Mouse (Mus musculus): ENCODE data around the gene Sult4a1. TPM values are rescaled to one million over a fixed set of nuclear protein-coding genes. Genes with fewer than 3 reads are reported as not detected.

The Sult4a1 gene
- polyA plus RNA-seq, 1 experiment from 2014 or later: 0.98 TPM

DNA sequence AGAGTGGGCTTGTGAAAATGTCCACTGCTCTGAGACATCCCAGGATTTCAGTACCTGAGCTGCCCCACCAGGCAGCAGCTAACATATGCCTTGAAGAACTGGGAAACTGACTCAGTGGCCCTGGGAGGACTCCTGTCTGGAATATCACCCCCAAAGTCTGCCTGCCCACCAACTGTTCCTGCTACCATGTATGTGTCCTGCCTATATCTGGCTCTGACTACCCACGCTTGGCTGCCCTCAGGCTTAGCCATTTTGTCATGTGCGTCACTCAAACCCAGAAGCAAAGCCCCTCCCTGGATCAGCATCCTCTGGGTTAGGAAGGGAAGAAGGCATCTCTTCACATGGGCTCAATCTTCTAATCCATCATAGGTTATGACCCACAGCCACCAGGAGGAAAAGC is 26.0 kb downstream of the Sult4a1 start:
- no peaks in the 10 kb centered on the region for H3K36me3 ChIP-seq (ENCODE audit: control insufficient read depth, insufficient read depth, low read length)
- peaks cover 2% of the 10 kb centered on the region; the same call in 1 of the 2 replicates for H3K27me3 ChIP-seq (ENCODE audit: control insufficient read depth, insufficient read depth, low read depth, low read length)
- 78% methylated on average over 2 of the region's 2 CpGs for WGBS
- no peak overlapping the region for H3K9ac ChIP-seq (ENCODE audit: low read length)
- H3K4me1 ChIP-seq (replicated peaks; ENCODE audit: control insufficient read depth, insufficient read depth, low read length): peaks cover 2% of the 10 kb centered on the region; the same call in 1 of the 2 replicates
- H3K27ac ChIP-seq (ENCODE audit: low read length): no peak overlapping the region
- no peak overlapping the region for H3K4me3 ChIP-seq (ENCODE audit: low read length)
- no peaks in the 10 kb centered on the region for H3K9me3 ChIP-seq (ENCODE audit: control insufficient read depth, low read length)
- ATAC-seq (ENCODE audit: low read depth): no peak
- no peak overlapping the region for H3K4me2 ChIP-seq (ENCODE audit: low read depth, low read length)

DNA sequence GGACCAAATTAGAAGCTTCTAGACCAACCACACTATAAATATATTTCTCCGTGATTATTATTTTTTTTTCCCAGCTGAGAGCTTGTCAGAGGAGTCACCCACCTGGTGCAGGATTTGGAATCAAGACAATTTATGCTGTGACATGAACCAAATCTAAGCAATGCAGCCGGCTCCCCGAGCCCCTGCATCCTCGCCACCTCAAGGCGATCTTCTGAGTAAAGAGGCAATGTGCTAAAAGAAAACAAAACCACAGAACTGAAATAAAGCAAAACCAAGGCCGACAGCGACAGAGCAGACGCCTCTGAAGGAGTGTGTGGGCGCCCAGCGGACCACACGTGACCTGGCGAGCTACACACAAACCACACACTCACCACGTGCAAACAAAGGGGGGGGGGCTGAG is 26.9 kb downstream of the Sult4a1 start:
- Histone ChIP-seq H3K4me2 (ENCODE audit: low read depth, low read length) (no peak overlapping the region), H3K27ac (ENCODE audit: low read length) (no peak overlapping the region), H3K4me1 (replicated peaks; ENCODE audit: control insufficient read depth, insufficient read depth, low read length) (peaks cover 2% of the 10 kb centered on the region; the same call in 1 of the 2 replicates), H3K27me3 (ENCODE audit: control insufficient read depth, insufficient read depth, low read depth, low read length) (peaks cover 2% of the 10 kb centered on the region; the same call in 1 of the 2 replicates), H3K9me3 (ENCODE audit: control insufficient read depth, low read length) (no peaks in the 10 kb centered on the region), H3K9ac (ENCODE audit: low read length) (no peak overlapping the region), H3K4me3 (ENCODE audit: low read length) (no peak overlapping the region), H3K36me3 (ENCODE audit: control insufficient read depth, insufficient read depth, low read length) (no peaks in the 10 kb centered on the region)
- 71% methylated on average over 13 of the region's 13 CpGs for WGBS
- no peak for ATAC-seq (ENCODE audit: low read depth)

DNA sequence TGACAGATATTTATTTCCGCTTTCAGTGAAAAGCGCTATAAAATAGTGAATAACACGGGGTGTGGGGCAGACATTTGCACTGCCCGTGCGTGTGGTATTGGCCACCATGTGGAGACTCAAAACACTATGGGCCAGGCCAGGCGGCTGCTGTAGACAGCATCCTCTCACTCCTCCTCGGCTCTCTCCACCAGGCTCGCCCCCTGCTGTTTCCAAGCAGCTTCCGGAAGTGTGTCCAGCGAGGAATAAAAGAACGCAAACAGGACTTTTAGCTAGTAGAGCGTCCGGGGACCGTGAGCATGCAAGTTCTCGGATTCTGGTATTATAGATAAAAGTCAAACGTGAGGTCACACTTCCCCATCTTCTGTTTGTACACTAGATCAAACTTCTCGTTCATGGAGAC is 28.4 kb downstream of the Sult4a1 start:
- no peak overlapping the region for H3K9ac ChIP-seq (ENCODE audit: low read length)
- no peak for ATAC-seq (ENCODE audit: low read depth)
- no peaks in the 10 kb centered on the region for H3K36me3 ChIP-seq (ENCODE audit: control insufficient read depth, insufficient read depth, low read length)
- H3K4me2 ChIP-seq (ENCODE audit: low read depth, low read length): no peak overlapping the region
- WGBS: 58% methylated on average over 17 of the region's 17 CpGs
- no peak overlapping the region for H3K27ac ChIP-seq (ENCODE audit: low read length)
- no peaks in the 10 kb centered on the region for H3K9me3 ChIP-seq (ENCODE audit: control insufficient read depth, low read length)
- H3K4me3 ChIP-seq (ENCODE audit: low read length): no peak overlapping the region
- peaks cover 2% of the 10 kb centered on the region; the same call in 1 of the 2 replicates for H3K4me1 ChIP-seq (replicated peaks; ENCODE audit: control insufficient read depth, insufficient read depth, low read length)
- H3K27me3 ChIP-seq (ENCODE audit: control insufficient read depth, insufficient read depth, low read depth, low read length): peaks cover 2% of the 10 kb centered on the region; the same call in 1 of the 2 replicates

DNA sequence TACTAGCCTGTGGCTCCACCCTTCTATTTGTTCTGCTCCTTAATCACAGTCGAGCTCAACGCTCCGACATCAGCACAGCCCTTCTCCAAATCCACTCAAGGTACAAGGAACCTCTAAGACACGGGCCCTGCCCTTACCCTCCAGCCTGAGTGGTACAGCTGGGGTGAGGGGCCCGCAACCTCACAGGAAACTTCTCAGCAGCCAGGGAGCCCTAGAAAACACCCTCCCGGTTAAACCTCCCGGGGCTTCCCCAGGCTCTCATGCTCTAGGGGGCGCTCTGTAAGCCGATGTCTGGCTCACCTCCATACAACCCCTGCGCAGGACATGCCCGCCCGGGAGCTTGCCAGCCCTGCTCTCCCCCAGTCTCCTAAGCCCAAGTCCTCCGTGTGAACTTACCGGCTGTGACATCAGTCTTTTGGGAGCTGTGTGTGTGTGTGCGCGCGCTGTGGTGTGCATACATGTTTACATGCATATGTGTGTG is 30.8 kb downstream of the Sult4a1 start:
- Histone ChIP-seq H3K4me2 (ENCODE audit: low read depth, low read length) (peak overlapping the region; percentile 11; the same call in 1 of the 2 replicates), H3K9ac (ENCODE audit: low read length) (no peak overlapping the region), H3K4me3 (ENCODE audit: low read length) (no peak overlapping the region), H3K36me3 (ENCODE audit: control insufficient read depth, insufficient read depth, low read length) (no peaks in the 10 kb centered on the region), H3K9me3 (ENCODE audit: control insufficient read depth, low read length) (no peaks in the 10 kb centered on the region), H3K27ac (ENCODE audit: low read length) (no peak overlapping the region), H3K27me3 (ENCODE audit: control insufficient read depth, insufficient read depth, low read depth, low read length) (peaks cover 20% of the 10 kb centered on the region), H3K4me1 (replicated peaks; ENCODE audit: control insufficient read depth, insufficient read depth, low read length) (no peaks in the 10 kb centered on the region)
- 16% methylated on average over 17 of the region's 17 CpGs for WGBS
- peak; percentile 58; the same call in 1 of the 2 replicates for ATAC-seq (ENCODE audit: low read depth)

DNA sequence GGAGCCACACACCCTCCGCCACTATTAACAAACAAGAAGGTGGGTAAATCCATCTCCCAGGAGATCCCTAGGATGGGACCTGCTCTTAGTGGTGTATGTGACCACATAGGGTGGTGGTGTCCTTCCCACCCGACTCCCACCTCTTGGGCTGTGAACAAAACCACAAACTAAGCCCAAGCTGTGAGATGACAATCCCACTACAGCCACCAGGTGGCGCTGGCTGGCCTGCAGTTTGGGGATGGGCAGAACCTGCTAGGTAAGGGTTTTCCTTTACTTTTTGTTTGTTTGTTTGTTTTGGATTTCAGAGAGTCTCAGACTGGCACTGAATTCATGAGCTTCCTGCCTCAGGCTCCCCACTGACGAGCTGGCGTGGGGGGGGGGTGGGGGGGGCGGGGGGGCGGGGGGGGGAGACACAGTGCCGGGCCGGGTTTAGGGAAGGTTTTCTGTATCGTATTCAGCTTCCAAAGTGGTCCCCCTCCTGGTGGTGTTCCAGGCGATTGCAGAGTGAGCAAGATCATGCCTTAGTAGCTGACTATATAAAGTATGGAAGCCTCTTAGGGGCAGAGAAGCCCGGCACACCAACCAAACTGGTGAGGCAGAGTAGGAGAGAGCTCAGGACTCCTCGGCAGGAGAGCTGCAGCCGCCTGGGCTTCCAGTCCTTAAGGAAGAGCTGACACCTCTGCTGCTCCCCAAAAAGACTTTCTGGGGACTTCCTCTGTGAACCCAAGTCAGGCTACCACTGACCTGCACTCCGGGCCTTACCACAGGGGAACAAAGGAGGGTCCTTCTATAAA is 31.4 kb downstream of the Sult4a1 start:
- no peaks in the 10 kb centered on the region for H3K4me1 ChIP-seq (replicated peaks; ENCODE audit: control insufficient read depth, insufficient read depth, low read length)
- H3K9ac ChIP-seq (ENCODE audit: low read length): no peak overlapping the region
- no peak overlapping the region for H3K27ac ChIP-seq (ENCODE audit: low read length)
- H3K4me2 ChIP-seq (ENCODE audit: low read depth, low read length): peak overlapping the region; percentile 11; the same call in 1 of the 2 replicates
- H3K9me3 ChIP-seq (ENCODE audit: control insufficient read depth, low read length): no peaks in the 10 kb centered on the region
- WGBS: 9% methylated on average over 13 of the region's 15 CpGs
- no peak overlapping the region for H3K4me3 ChIP-seq (ENCODE audit: low read length)
- ATAC-seq (ENCODE audit: low read depth): no peak; the same call in 1 of the 2 replicates
- H3K36me3 ChIP-seq (ENCODE audit: control insufficient read depth, insufficient read depth, low read length): no peaks in the 10 kb centered on the region
- H3K27me3 ChIP-seq (ENCODE audit: control insufficient read depth, insufficient read depth, low read depth, low read length): peaks cover 27% of the 10 kb centered on the region

DNA sequence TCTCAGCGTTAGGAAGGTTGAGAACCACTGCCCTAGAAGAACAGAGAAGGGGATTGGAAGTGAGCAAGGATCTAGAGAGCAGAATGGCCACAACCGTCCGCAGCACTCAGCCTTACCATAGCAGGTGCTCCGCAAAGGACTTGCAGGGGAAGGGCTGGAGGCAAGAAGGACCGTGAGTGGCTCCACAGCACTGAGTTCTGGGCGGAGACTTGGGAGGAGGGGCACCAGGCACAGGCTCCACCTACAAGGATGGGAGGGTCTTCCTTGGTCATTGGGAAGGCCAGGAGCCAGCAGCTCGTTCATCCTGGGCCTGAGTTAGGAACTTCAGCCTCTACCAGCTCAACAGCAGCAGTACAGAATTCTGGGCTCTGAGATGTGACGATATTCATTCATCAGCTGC is 32.5 kb downstream of the Sult4a1 start:
- no peak overlapping the region for H3K27ac ChIP-seq (ENCODE audit: low read length)
- H3K4me3 ChIP-seq (ENCODE audit: low read length): no peak overlapping the region
- H3K4me2 ChIP-seq (ENCODE audit: low read depth, low read length): no peak overlapping the region
- H3K9me3 ChIP-seq (ENCODE audit: control insufficient read depth, low read length): no peaks in the 10 kb centered on the region
- no peak overlapping the region for H3K9ac ChIP-seq (ENCODE audit: low read length)
- no peak for ATAC-seq (ENCODE audit: low read depth)
- H3K4me1 ChIP-seq (replicated peaks; ENCODE audit: control insufficient read depth, insufficient read depth, low read length): no peaks in the 10 kb centered on the region
- no peaks in the 10 kb centered on the region for H3K36me3 ChIP-seq (ENCODE audit: control insufficient read depth, insufficient read depth, low read length)
- WGBS: 21% methylated on average over 8 of the region's 8 CpGs
- H3K27me3 ChIP-seq (ENCODE audit: control insufficient read depth, insufficient read depth, low read depth, low read length): peaks cover 36% of the 10 kb centered on the region

DNA sequence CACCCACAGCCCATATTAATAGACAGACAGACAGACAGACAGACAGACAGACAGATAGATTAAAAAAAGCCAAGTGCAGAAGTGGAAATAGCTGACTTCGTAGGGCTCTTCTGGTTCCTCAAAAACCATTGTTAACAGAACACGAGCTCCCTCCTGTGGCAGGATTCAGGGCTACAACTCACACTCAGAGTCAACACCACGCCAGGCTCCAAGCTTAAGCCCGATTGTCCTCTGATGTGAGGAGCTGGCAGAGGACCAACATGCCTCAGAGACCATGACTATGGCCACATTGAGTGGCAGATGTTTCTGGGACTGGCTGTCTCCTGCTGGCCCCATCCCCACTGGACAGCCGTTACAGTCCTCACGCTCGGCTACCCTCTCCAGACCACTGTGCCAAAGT is 33.3 kb downstream of the Sult4a1 start:
- Histone ChIP-seq H3K9ac (ENCODE audit: low read length) (no peak overlapping the region), H3K4me2 (ENCODE audit: low read depth, low read length) (no peak overlapping the region), H3K9me3 (ENCODE audit: control insufficient read depth, low read length) (no peaks in the 10 kb centered on the region), H3K27me3 (ENCODE audit: control insufficient read depth, insufficient read depth, low read depth, low read length) (peaks cover 39% of the 10 kb centered on the region), H3K27ac (ENCODE audit: low read length) (no peak overlapping the region), H3K4me3 (ENCODE audit: low read length) (no peak overlapping the region), H3K36me3 (ENCODE audit: control insufficient read depth, insufficient read depth, low read length) (no peaks in the 10 kb centered on the region), H3K4me1 (replicated peaks; ENCODE audit: control insufficient read depth, insufficient read depth, low read length) (no peaks in the 10 kb centered on the region)
- ATAC-seq (ENCODE audit: low read depth): no peak
- WGBS: 19% methylated on average over 7 of the region's 7 CpGs

DNA sequence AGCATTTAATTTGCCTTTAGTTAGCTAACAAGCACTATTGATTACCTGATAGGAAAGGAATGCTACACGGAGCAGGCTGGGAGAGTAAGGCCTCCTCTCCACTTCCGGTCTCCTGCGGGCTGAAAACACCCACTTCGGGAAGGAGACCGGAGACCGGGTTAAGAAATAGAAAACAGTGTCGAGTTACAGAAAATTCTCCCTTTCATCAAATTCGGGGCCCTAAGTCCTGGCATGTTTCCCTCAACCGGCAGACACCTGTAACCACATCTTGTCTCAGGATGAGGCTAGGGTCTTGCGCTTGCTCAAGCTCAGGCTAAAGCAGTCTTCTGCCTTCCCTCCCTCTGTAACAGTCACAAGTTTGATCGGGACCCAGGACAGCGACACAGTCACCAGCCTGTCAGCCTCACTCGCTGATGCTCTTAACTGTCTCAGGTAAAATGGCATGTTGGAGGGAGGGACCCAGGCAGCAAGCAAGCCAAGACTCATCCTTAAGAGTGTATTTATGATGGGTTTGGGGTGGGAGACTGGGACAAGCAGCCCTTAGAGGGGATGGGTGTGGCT is 35.4 kb downstream of the Sult4a1 start:
- Histone ChIP-seq H3K9ac (ENCODE audit: low read length) (no peak overlapping the region), H3K27ac (ENCODE audit: low read length) (no peak overlapping the region), H3K4me3 (ENCODE audit: low read length) (no peak overlapping the region), H3K9me3 (ENCODE audit: control insufficient read depth, low read length) (peaks cover 4% of the 10 kb centered on the region; the same call in 1 of the 2 replicates), H3K4me2 (ENCODE audit: low read depth, low read length) (no peak overlapping the region), H3K4me1 (replicated peaks; ENCODE audit: control insufficient read depth, insufficient read depth, low read length) (no peaks in the 10 kb centered on the region), H3K36me3 (ENCODE audit: control insufficient read depth, insufficient read depth, low read length) (no peaks in the 10 kb centered on the region), H3K27me3 (ENCODE audit: control insufficient read depth, insufficient read depth, low read depth, low read length) (peaks cover 38% of the 10 kb centered on the region)
- ATAC-seq (ENCODE audit: low read depth): no peak
- under 1% methylated on average over 13 of the region's 13 CpGs for WGBS

DNA sequence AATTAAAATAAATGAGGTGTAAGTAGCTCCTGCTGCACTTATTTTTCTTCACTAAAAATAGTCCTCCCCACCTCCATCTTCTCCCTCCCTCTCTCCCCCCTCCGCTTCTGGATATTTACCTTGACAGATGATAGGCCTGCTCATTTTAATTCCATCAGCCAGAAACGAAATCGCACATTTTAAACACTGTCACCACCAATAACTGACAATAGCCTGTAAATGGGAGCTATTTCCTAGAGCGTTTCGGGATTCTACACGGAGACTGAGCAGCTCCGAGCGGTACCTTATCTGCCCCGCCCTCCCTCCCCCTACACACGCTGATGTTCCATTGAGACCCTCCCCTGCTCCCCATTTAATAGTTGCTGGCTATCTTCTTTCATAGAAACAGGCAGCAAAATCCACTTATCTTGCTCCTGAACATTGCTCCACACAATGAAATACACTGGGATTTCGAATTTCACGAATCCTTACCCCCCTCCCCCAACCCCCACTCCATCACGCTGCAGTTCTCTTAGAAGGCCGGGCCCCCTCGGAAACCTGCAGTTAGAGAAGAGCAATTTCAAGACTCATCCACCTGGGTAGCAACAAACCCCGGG is 36.0 kb downstream of the Sult4a1 start:
- no peak overlapping the region for H3K4me2 ChIP-seq (ENCODE audit: low read depth, low read length)
- WGBS: 6% methylated on average over 16 of the region's 16 CpGs
- H3K27me3 ChIP-seq (ENCODE audit: control insufficient read depth, insufficient read depth, low read depth, low read length): peaks cover 45% of the 10 kb centered on the region
- H3K9ac ChIP-seq (ENCODE audit: low read length): no peak overlapping the region
- peaks cover 4% of the 10 kb centered on the region; the same call in 1 of the 2 replicates for H3K9me3 ChIP-seq (ENCODE audit: control insufficient read depth, low read length)
- H3K36me3 ChIP-seq (ENCODE audit: control insufficient read depth, insufficient read depth, low read length): no peaks in the 10 kb centered on the region
- no peak for ATAC-seq (ENCODE audit: low read depth)
- no peaks in the 10 kb centered on the region for H3K4me1 ChIP-seq (replicated peaks; ENCODE audit: control insufficient read depth, insufficient read depth, low read length)
- no peak overlapping the region for H3K27ac ChIP-seq (ENCODE audit: low read length)
- H3K4me3 ChIP-seq (ENCODE audit: low read length): no peak overlapping the region

All from lung, embryonic 16.5 days (tissue).